Mouse (Mus musculus) testis, adult 2 months (tissue): ENCODE measurements around the gene Dnajc28.
A peak's percentile ranks its signal among the peaks of the same experiment; 100 is the strongest.

Experiments
- CTCF ChIP-seq: fragments of 200-500 bp; IDR thresholded peaks from 2 replicates; pipeline ENCODE4 v1.5.1; 2012; ENCODE audit warnings: low read depth, mild to moderate bottlenecking, inconsistent platforms, low read length, moderate library complexity; ENCODE audit not compliant: control insufficient read depth, insufficient read depth, insufficient replicate concordance
- POLR2A ChIP-seq: fragments of 200-500 bp; IDR thresholded peaks from 2 replicates; pipeline ENCODE4 v1.6.1; 2012; ENCODE audit warnings: low read depth, mild to moderate bottlenecking, inconsistent platforms, low read length, moderate library complexity; ENCODE audit not compliant: control insufficient read depth

- TF ChIP-seq CTCF (no peak), POLR2A (0 out of 2 replicates have a peak, but pooled peaks have one; percentile 6)
Observed at GRCm38 (mm10) chr16:91611248-91611647, 7.6 kb downstream of the Dnajc28 start.
